Mouse (Mus musculus): ENCODE data around the gene Zeb2. TPM values are rescaled to one million over a fixed set of nuclear protein-coding genes. Genes with fewer than 3 reads are reported as not detected.

Zeb2 gene
- polyA plus RNA-seq, 1 experiment = 3.2 TPM

DNA sequence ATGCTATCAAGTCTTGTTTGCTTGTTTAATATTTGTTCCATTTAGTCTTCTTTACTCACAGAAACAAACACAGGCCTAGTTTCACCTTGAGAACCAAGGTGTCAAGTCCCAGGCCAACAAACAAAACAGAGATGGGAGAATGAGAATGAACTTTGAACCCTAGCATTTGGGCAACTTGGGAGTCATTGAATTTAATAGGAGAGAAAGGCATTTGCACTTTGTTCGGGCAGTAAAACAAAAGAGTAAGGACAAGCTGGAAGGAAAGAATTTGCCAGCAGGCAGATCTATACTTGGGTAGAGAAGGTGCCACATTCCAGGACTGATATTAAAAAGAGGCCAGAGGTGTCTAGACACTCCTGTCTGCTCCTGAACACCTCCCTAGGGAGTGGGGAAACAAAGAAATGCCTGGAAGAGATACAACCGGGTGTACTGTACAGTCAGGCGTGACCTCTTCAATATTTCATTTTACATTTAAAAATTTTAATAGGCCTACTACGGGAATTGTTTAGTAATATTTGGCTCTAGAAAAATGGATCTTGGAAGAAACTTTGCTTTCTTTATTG lies 165.5 kb downstream of the Zeb2 start:
- Histone ChIP-seq H3K27ac (ENCODE audit: control insufficient read depth, insufficient read depth, low read depth, low read length) (no peak overlapping the region), H3K27me3 (ENCODE audit: control insufficient read depth, insufficient read depth, low read length) (no peaks in the 10 kb centered on the region), H3K4me3 (ENCODE audit: control insufficient read depth, low read depth, low read length) (no peak overlapping the region), H3K36me3 (ENCODE audit: control insufficient read depth, insufficient read depth, low read length) (no peaks in the 10 kb centered on the region), H3K4me1 (ENCODE audit: control insufficient read depth, insufficient read depth, low read length) (no peaks in the 10 kb centered on the region)
- TF ChIP-seq POLR2A (IDR thresholded peaks at IDR 0.05; ENCODE audit: control insufficient read depth, low read depth, low read length) (no peak), CTCF (IDR thresholded peaks at IDR 0.05; ENCODE audit: control insufficient read depth, insufficient read depth, insufficient replicate concordance, low read depth, low read length) (no peak)

DNA sequence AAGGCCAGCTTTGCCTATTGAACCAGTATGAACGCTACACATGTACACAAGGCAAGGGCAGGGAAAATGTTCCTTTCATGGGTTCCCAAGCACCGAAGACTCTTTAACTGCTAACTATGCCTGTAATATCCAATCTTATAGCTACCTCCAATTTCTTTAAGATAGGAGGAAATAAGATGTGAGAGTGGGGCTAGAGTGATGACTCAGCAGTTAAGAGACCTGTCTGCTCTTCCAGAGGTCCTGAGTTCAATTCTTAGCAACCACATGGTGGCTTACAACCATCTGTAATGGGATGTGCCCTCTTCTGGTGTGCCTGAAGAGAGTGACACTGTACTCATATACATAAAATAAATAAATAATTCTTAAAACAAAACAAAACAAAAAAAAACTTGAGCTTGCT lies 172.5 kb downstream of the Zeb2 start:
- Histone ChIP-seq H3K27me3 (ENCODE audit: control insufficient read depth, insufficient read depth, low read length) (no peaks in the 10 kb centered on the region), H3K4me3 (ENCODE audit: control insufficient read depth, low read depth, low read length) (no peak overlapping the region), H3K27ac (ENCODE audit: control insufficient read depth, insufficient read depth, low read depth, low read length) (no peak overlapping the region), H3K4me1 (ENCODE audit: control insufficient read depth, insufficient read depth, low read length) (no peaks in the 10 kb centered on the region), H3K36me3 (ENCODE audit: control insufficient read depth, insufficient read depth, low read length) (no peaks in the 10 kb centered on the region)
- TF ChIP-seq POLR2A (IDR thresholded peaks at IDR 0.05; ENCODE audit: control insufficient read depth, low read depth, low read length) (no peak), CTCF (IDR thresholded peaks at IDR 0.05; ENCODE audit: control insufficient read depth, insufficient read depth, insufficient replicate concordance, low read depth, low read length) (no peak)

Other genes starting within 250 kb of the Zeb2 start
- 14.3 and 15.5 TPM in 2 replicates for gene Gtdc1, start 189.7 kb downstream of the Zeb2 start, polyA plus RNA-seq (2012; rRNA removed)

Measured in testis, adult 2 months (tissue).